Mouse (Mus musculus): ENCODE results near the gene Slc26a9.

Slc26a9 gene

GRCm38 (mm10) chr1:131801071-131801470 is 57.2 kb downstream of the Slc26a9 start:
- Histone ChIP-seq H3K4me1 (replicated peaks; ENCODE audit: low read depth, low read length) (peaks cover 27% of the 10 kb centered on the region), H3K27me3 (ENCODE audit: insufficient read depth, low read length) (peaks cover 9% of the 10 kb centered on the region; the same call in 1 of the 2 replicates), H3K4me3 (replicated peaks; ENCODE audit: low read length) (no peak overlapping the region), H3K36me3 (ENCODE audit: insufficient read depth, low read length) (peaks cover 27% of the 10 kb centered on the region), H3K9me3 (ENCODE audit: low read length) (no peaks in the 10 kb centered on the region)
- TF ChIP-seq CTCF (conservative IDR thresholded peaks at IDR 0.05; ENCODE audit: low read length) (no peak), POU5F1 (IDR thresholded peaks at IDR 0.05; ENCODE audit: borderline replicate concordance, low read length) (no peak), NANOG (IDR thresholded peaks at IDR 0.05; ENCODE audit: borderline replicate concordance, low read length) (no peak)

- H3K9me3 ChIP-seq (ENCODE audit: low read length), result no peaks in the 10 kb centered on the region
- peaks cover 13% of the 10 kb centered on the region for H3K4me1 ChIP-seq (replicated peaks; ENCODE audit: low read depth, low read length)
- H3K4me3 ChIP-seq (replicated peaks; ENCODE audit: low read length), result no peak overlapping the region
- peaks cover 27% of the 10 kb centered on the region for H3K36me3 ChIP-seq (ENCODE audit: insufficient read depth, low read length)
- TF ChIP-seq NANOG (IDR thresholded peaks at IDR 0.05; ENCODE audit: borderline replicate concordance, low read length) (no peak), CTCF (conservative IDR thresholded peaks at IDR 0.05; ENCODE audit: low read length) (no peak), POU5F1 (IDR thresholded peaks at IDR 0.05; ENCODE audit: borderline replicate concordance, low read length) (no peak)
- H3K27me3 ChIP-seq (ENCODE audit: insufficient read depth, low read length), result peaks cover 9% of the 10 kb centered on the region; the same call in 1 of the 2 replicates
Measured at GRCm38 (mm10) chr1:131802652-131803051, 58.8 kb downstream of the Slc26a9 start.

GRCm38 (mm10) chr1:131804166-131804565 is 60.3 kb downstream of the Slc26a9 start:
- no peaks in the 10 kb centered on the region for H3K9me3 ChIP-seq (ENCODE audit: low read length)
- no peak overlapping the region for H3K4me3 ChIP-seq (replicated peaks; ENCODE audit: low read length)
- peaks cover 9% of the 10 kb centered on the region for H3K4me1 ChIP-seq (replicated peaks; ENCODE audit: low read depth, low read length)
- peaks cover 27% of the 10 kb centered on the region for H3K36me3 ChIP-seq (ENCODE audit: insufficient read depth, low read length)
- peaks cover 5% of the 10 kb centered on the region; the same call in 1 of the 2 replicates for H3K27me3 ChIP-seq (ENCODE audit: insufficient read depth, low read length)
- TF ChIP-seq CTCF (conservative IDR thresholded peaks at IDR 0.05; ENCODE audit: low read length) (no peak), POU5F1 (IDR thresholded peaks at IDR 0.05; ENCODE audit: borderline replicate concordance, low read length) (no peak), NANOG (IDR thresholded peaks at IDR 0.05; ENCODE audit: borderline replicate concordance, low read length) (no peak)

GRCm38 (mm10) chr1:131808986-131809385 is 65.2 kb downstream of the Slc26a9 start:
- Histone ChIP-seq H3K9me3 (ENCODE audit: low read length) (no peaks in the 10 kb centered on the region), H3K4me3 (replicated peaks; ENCODE audit: low read length) (no peak overlapping the region), H3K27me3 (ENCODE audit: insufficient read depth, low read length) (0 out of 2 replicates have a peak, but pooled peaks cover 3% of the 10 kb centered on the region), H3K36me3 (ENCODE audit: insufficient read depth, low read length) (peaks cover 23% of the 10 kb centered on the region; the same call in 1 of the 2 replicates), H3K4me1 (replicated peaks; ENCODE audit: low read depth, low read length) (no peaks in the 10 kb centered on the region)
- TF ChIP-seq NANOG (IDR thresholded peaks at IDR 0.05; ENCODE audit: borderline replicate concordance, low read length) (no peak), CTCF (conservative IDR thresholded peaks at IDR 0.05; ENCODE audit: low read length) (no peak), POU5F1 (IDR thresholded peaks at IDR 0.05; ENCODE audit: borderline replicate concordance, low read length) (no peak)

- H3K36me3 ChIP-seq (ENCODE audit: insufficient read depth, low read length), result peaks cover 16% of the 10 kb centered on the region; the same call in 1 of the 2 replicates
- H3K4me3 ChIP-seq (replicated peaks; ENCODE audit: low read length), result no peak overlapping the region
- 0 out of 2 replicates have a peak, but pooled peaks cover 3% of the 10 kb centered on the region for H3K27me3 ChIP-seq (ENCODE audit: insufficient read depth, low read length)
- no peak for TF ChIP-seq NANOG (IDR thresholded peaks at IDR 0.05; ENCODE audit: borderline replicate concordance, low read length)
- TF ChIP-seq POU5F1 (IDR thresholded peaks at IDR 0.05; ENCODE audit: borderline replicate concordance, low read length), result no peak
- no peak for TF ChIP-seq CTCF (conservative IDR thresholded peaks at IDR 0.05; ENCODE audit: low read length)
- no peaks in the 10 kb centered on the region for H3K4me1 ChIP-seq (replicated peaks; ENCODE audit: low read depth, low read length)
- H3K9me3 ChIP-seq (ENCODE audit: low read length), result no peaks in the 10 kb centered on the region
Measured at GRCm38 (mm10) chr1:131809651-131810050, 65.8 kb downstream of the Slc26a9 start.

- Histone ChIP-seq H3K4me1 (replicated peaks; ENCODE audit: low read depth, low read length) (peaks cover 2% of the 10 kb centered on the region), H3K27me3 (ENCODE audit: insufficient read depth, low read length) (peaks cover 9% of the 10 kb centered on the region; the same call in 1 of the 2 replicates), H3K36me3 (ENCODE audit: insufficient read depth, low read length) (peaks cover 16% of the 10 kb centered on the region), H3K4me3 (replicated peaks; ENCODE audit: low read length) (no peak overlapping the region), H3K9me3 (ENCODE audit: low read length) (no peaks in the 10 kb centered on the region)
- no peak for TF ChIP-seq POU5F1 (IDR thresholded peaks at IDR 0.05; ENCODE audit: borderline replicate concordance, low read length)
- no peak for TF ChIP-seq CTCF (conservative IDR thresholded peaks at IDR 0.05; ENCODE audit: low read length)
- TF ChIP-seq NANOG (IDR thresholded peaks at IDR 0.05; ENCODE audit: borderline replicate concordance, low read length), result no peak
Measured at GRCm38 (mm10) chr1:131811393-131811792, 67.6 kb downstream of the Slc26a9 start.

- Histone ChIP-seq H3K9me3 (ENCODE audit: low read length) (no peaks in the 10 kb centered on the region), H3K4me1 (replicated peaks; ENCODE audit: low read depth, low read length) (peaks cover 8% of the 10 kb centered on the region), H3K36me3 (ENCODE audit: insufficient read depth, low read length) (peaks cover 16% of the 10 kb centered on the region), H3K27me3 (ENCODE audit: insufficient read depth, low read length) (peaks cover 14% of the 10 kb centered on the region), H3K4me3 (replicated peaks; ENCODE audit: low read length) (no peak overlapping the region)
- TF ChIP-seq NANOG (IDR thresholded peaks at IDR 0.05; ENCODE audit: borderline replicate concordance, low read length) (no peak), CTCF (conservative IDR thresholded peaks at IDR 0.05; ENCODE audit: low read length) (no peak), POU5F1 (IDR thresholded peaks at IDR 0.05; ENCODE audit: borderline replicate concordance, low read length) (no peak)
Measured at GRCm38 (mm10) chr1:131812006-131812405, 68.2 kb downstream of the Slc26a9 start.

- Histone ChIP-seq H3K36me3 (ENCODE audit: insufficient read depth, low read length) (peaks cover 16% of the 10 kb centered on the region), H3K27me3 (ENCODE audit: insufficient read depth, low read length) (peaks cover 16% of the 10 kb centered on the region), H3K9me3 (ENCODE audit: low read length) (no peaks in the 10 kb centered on the region), H3K4me1 (replicated peaks; ENCODE audit: low read depth, low read length) (peaks cover 10% of the 10 kb centered on the region), H3K4me3 (replicated peaks; ENCODE audit: low read length) (no peak overlapping the region)
- TF ChIP-seq POU5F1 (IDR thresholded peaks at IDR 0.05; ENCODE audit: borderline replicate concordance, low read length), result no peak
- no peak for TF ChIP-seq CTCF (conservative IDR thresholded peaks at IDR 0.05; ENCODE audit: low read length)
- no peak for TF ChIP-seq NANOG (IDR thresholded peaks at IDR 0.05; ENCODE audit: borderline replicate concordance, low read length)
Measured at GRCm38 (mm10) chr1:131812631-131813295, 68.9 kb downstream of the Slc26a9 start.

Measured in E14TG2a.4 (cell line).